Mouse (Mus musculus) bone marrow, adult 2 months (tissue): Measurements from ENCODE around the gene Fxyd5. TPM values are rescaled to one million over a fixed set of nuclear protein-coding genes. Genes with fewer than 3 reads are reported as not detected.

ENCODE experiments used
- H3K27ac ChIP-seq: fragments of 200-500 bp; 2 replicates; pipeline ENCODE4 v1.5.1; 2012; ENCODE audit warnings: low read depth, mild to moderate bottlenecking, control low read depth, inconsistent platforms, low read length; ENCODE audit not compliant: control insufficient read depth, poor library complexity, insufficient read depth
- H3K4me1 ChIP-seq: fragments of 200-500 bp; 2 replicates; pipeline ENCODE4 v1.6.1; 2011; ENCODE audit warnings: low read length; ENCODE audit not compliant: control insufficient read depth, insufficient read depth
- H3K4me3 ChIP-seq: fragments of 200-500 bp; replicated peaks from 2 replicates; pipeline ENCODE3; 2011; ENCODE audit warnings: mild to moderate bottlenecking, low read depth, low read length, control low read depth; ENCODE audit not compliant: control insufficient read depth
- CTCF ChIP-seq: fragments of 200-500 bp; IDR thresholded peaks from 2 replicates; pipeline ENCODE4 v1.5.1; 2011; ENCODE audit warnings: low read length, control low read depth; ENCODE audit not compliant: control insufficient read depth, insufficient read depth
- POLR2A ChIP-seq: fragments of 200-500 bp; IDR thresholded peaks from 2 replicates; pipeline ENCODE4 v1.6.1; 2011; ENCODE audit warnings: low read depth, mild to moderate bottlenecking, control low read depth, low read length, borderline replicate concordance; ENCODE audit not compliant: control insufficient read depth
- whole genome bisulfite sequencing: fragments of 180-500 bp; shearing (Covaris S2); methylation state at CpG from one replicate; pipeline ENCODE4 v1.1.7; 2018; 5-methylcytosine and 5-hydroxymethylcytosine counted together
- polyA plus RNA-seq: library from polyadenylated mRNA; stranded (reverse); fragments of >200 nt; gene quantifications from 2 replicates; pipeline ENCODE4 v1.2.4, GENCODE M21; 2011; ENCODE audit warnings: low replicate concordance; ENCODE audit not compliant: missing spikeins, insufficient read depth, insufficient read length

Gene Fxyd5
- polyA plus RNA-seq, 1 experiment, result 239 TPM

- TF ChIP-seq CTCF, result no peak
- TF ChIP-seq POLR2A, result no peak
- Histone ChIP-seq H3K27ac (no peak overlapping the region), H3K4me3 (no peak overlapping the region), H3K4me1 (no peaks in the 10 kb centered on the region)
Measured at GRCm38 (mm10) chr7:31073546-31073945, 31.3 kb upstream of the Fxyd5 start.

GRCm38 (mm10) chr7:31072326-31072725 lies 30.0 kb upstream of the Fxyd5 start:
- Histone ChIP-seq H3K4me1 (no peaks in the 10 kb centered on the region), H3K4me3 (no peak overlapping the region), H3K27ac (no peak overlapping the region)
- no peak for TF ChIP-seq POLR2A
- no peak for TF ChIP-seq CTCF
- 74% methylated on average over 9 of the region's 9 CpGs for WGBS

GRCm38 (mm10) chr7:31070324-31070723 lies 28.0 kb upstream of the Fxyd5 start:
- Histone ChIP-seq H3K4me3 (no peak overlapping the region), H3K4me1 (no peaks in the 10 kb centered on the region), H3K27ac (no peak overlapping the region)
- WGBS, result 77% methylated on average over 6 of the region's 6 CpGs
- TF ChIP-seq POLR2A (no peak), CTCF (no peak)

GRCm38 (mm10) chr7:31069491-31069890 lies 27.2 kb upstream of the Fxyd5 start:
- no peak for TF ChIP-seq CTCF
- no peak for TF ChIP-seq POLR2A
- Histone ChIP-seq H3K27ac (no peak overlapping the region), H3K4me3 (no peak overlapping the region), H3K4me1 (no peaks in the 10 kb centered on the region)
- WGBS, result 82% methylated on average over 14 of the region's 14 CpGs

- TF ChIP-seq POLR2A (no peak), CTCF (no peak)
- no peaks in the 10 kb centered on the region for H3K4me1 ChIP-seq
- no peak overlapping the region for H3K27ac ChIP-seq
- H3K4me3 ChIP-seq, result no peak overlapping the region
- 67% methylated on average over 5 of the region's 5 CpGs for WGBS
Measured at GRCm38 (mm10) chr7:31067836-31068235, 25.6 kb upstream of the Fxyd5 start.

GRCm38 (mm10) chr7:31063074-31063560 lies 20.8 kb upstream of the Fxyd5 start:
- Histone ChIP-seq H3K4me3 (no peak overlapping the region), H3K27ac (no peak overlapping the region), H3K4me1 (no peaks in the 10 kb centered on the region)
- TF ChIP-seq CTCF (no peak), POLR2A (no peak)
- 76% methylated on average over 12 of the region's 12 CpGs for WGBS

GRCm38 (mm10) chr7:31060621-31061010 lies 18.3 kb upstream of the Fxyd5 start:
- Histone ChIP-seq H3K27ac (no peak overlapping the region), H3K4me3 (no peak overlapping the region), H3K4me1 (no peaks in the 10 kb centered on the region)
- WGBS, result 86% methylated on average over 7 of the region's 7 CpGs
- TF ChIP-seq CTCF (no peak), POLR2A (no peak)

GRCm38 (mm10) chr7:31059919-31060620 lies 17.8 kb upstream of the Fxyd5 start:
- TF ChIP-seq CTCF, result no peak
- TF ChIP-seq POLR2A, result no peak
- Histone ChIP-seq H3K27ac (no peak overlapping the region), H3K4me1 (no peaks in the 10 kb centered on the region), H3K4me3 (no peak overlapping the region)
- WGBS, result 84% methylated on average over 11 of the region's 11 CpGs

- no peak within 1 kb of the TSS for H3K27ac ChIP-seq
- 4% methylated on average over 2 of the region's 2 CpGs for WGBS
Measured at GRCm38 (mm10) chr7:31059108-31059507, 16.8 kb upstream of the Fxyd5 start, which contains the start of gene Lgi4. Gene Lgi4 (plus strand): TSS chr7:31059342.

More at GRCm38 (mm10) chr7:31059108-31059507, 16.8 kb upstream of the Fxyd5 start, which contains the start of gene Lgi4:
- TF ChIP-seq POLR2A (no peak), CTCF (peak; percentile 95)
- Histone ChIP-seq H3K4me3 (no peak within 1 kb of the TSS), H3K4me1 (no peaks in the 10 kb centered on the region)
